Mouse (Mus musculus) embryonic fibroblast, embryonic 13.5 days (primary cell): Measurements from ENCODE around the gene Prkaca.

Experiments used
- CTCF ChIP-seq: IDR thresholded peaks from 2 replicates; pipeline ENCODE4 v1.5.1; 2011; ENCODE audit warnings: mild to moderate bottlenecking, control low read depth, low read length, moderate library complexity, borderline replicate concordance; ENCODE audit not compliant: insufficient read depth
- POLR2A ChIP-seq: IDR thresholded peaks from 2 replicates; pipeline ENCODE4 v1.6.1; 2011; ENCODE audit warnings: low read depth, mild to moderate bottlenecking, control low read depth, low read length, moderate library complexity

DNA sequence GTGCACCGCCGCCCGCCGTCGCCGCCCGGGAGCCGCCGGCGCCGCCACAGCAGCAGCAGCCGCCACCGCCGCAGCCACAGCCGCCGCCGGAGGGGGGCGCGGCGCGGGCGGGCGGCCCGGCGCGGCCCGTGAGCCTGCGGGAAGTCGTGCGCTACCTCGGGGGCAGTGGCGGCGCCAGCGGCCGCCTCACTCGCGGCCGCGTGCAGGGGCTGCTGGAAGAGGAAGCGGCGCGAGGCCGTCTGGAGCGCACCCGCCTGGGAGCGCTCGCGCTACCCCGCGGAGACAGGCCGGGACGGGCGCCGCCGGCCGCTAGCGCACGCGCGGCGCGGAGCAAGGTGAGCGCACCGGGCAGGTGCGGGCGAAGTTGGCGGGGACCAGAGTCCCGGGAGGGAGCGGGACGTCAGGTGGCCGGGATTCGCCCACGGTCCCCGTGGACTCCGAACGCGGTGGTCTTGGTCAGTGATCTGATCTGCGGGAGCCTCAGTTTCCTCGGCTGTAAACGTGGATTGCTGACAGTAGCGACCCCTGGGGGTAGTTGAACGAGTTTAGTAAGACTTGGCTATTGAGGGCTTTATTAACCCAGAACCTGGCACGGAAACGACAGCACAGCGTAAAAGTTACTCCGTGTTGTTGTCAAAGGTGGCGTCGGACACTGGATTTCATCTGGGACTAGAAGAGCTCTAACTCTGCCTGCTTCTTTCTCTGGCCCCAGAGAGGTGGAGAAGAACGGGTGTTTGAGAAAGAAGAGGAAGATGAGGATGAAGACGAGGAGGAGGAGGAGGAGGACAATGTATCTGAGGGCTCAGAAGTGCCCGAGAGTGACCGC lies 25.7 kb downstream of the Prkaca start:
- TF ChIP-seq POLR2A, result no peak
- 0 out of 2 replicates have a peak, but pooled peaks have one; percentile 8 for TF ChIP-seq CTCF
